Mouse (Mus musculus) lung, postnatal 25 days (tissue): Measurements from ENCODE around the gene Sowahb.
A peak's percentile ranks its signal among the peaks of the same experiment; 100 is the strongest.

Experiments
- DNase-seq: peaks from one replicate; pipeline ENCODE4 v3.0.0; 2022; ENCODE audit warnings: low spot score

The Sowahb gene

GRCm38 (mm10) chr5:93002615-93003014, 42.2 kb downstream of the Sowahb start:
- no peak for DNase-seq

DNA sequence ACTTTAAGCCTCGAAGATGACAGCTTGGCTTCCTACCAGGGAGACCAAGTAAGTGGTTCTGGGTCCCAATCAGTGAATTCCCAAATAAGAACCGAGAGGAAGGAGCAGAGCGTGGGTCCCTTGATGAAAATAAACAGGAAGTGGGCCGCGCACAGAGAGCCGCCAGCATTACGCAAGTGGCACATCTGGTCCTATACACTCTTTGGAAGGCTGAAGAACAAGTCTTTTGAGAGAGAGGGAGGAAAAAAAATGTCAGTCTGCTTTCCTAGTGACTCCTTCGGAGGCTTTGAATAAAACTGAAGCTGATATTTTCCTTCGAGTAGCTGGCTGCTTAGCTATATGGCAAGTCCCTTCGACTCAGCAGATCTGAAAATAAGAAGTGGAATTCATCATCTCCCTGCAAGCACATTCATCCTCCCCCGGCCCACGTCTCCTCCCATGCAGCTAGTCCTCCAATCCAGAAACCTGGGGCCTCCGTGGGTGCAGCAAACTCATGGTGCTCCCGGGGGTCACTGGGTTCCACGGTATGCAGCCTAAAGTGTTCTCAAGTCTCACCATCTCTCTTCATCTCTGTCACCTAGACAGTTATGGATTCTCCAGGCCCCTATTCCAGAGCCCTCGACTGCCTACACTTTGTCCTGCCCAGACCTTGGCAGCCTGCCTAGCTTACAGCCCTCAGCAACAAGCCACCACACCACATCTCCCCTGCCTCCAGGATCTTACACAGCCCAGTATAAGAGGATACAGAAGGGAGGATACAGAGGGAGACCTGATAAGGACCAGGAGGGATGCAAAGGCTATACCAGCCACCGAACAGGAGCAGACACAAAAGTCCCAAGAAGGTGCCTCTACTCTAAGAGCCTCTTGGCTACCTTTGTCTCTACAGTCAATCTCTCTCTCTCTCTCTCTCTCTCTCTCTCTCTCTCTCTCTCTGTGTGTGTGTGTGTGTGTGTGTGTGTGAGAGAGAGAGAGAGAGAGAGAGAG, 43.8 kb downstream of the Sowahb start:
- DNase-seq = peak; percentile 66

- no peak for DNase-seq
Observed at GRCm38 (mm10) chr5:93000060-93000459, 44.8 kb downstream of the Sowahb start.

DNA sequence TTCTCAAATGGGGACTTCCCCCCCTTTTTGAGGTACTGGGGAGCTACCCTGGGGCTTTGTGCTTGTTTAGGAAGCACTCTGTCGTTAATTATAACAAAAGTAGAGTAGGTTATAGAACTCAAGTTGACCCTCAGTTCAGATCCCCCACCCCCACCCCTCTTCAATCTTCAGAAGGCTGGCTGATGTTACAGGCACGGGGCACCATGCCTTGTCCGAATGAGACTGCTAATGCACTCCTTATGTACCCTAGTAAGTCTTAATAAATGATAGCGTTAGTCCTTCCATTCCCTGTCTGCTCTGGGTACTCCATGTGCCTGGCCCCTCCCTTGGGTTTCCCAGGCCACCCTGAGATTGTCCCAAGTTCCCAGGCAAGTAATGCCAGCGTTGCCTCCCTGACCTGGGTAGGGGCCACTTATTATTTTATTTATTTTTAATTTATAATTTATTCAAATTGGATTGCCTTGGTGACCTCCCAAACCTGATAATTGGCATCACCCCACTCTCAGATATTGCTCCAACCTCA, 46.3 kb downstream of the Sowahb start:
- no peak for DNase-seq

- DNase-seq = peak; percentile 41
Observed at GRCm38 (mm10) chr5:92997428-92998120, 47.2 kb downstream of the Sowahb start.

DNA sequence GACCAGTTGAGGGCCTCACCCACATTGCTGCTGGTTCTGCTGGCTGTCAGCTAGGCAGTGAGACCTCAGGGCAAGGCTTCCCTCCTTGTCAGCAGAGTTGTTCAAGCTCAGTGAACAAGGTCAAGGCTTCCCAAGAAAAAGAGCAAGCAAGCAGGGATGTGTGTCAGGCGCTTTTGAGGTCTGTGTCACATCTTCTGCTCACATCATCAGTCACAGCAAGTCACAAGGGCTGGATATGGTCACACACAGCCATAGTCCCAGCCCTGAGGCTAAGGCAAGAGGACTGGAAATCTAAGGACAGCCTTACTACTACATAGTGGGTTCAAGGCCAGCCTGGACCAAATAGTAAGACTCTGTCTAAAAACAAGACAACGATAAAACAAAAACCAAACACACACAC, 50.0 kb downstream of the Sowahb start:
- peak; percentile 26 for DNase-seq

DNA sequence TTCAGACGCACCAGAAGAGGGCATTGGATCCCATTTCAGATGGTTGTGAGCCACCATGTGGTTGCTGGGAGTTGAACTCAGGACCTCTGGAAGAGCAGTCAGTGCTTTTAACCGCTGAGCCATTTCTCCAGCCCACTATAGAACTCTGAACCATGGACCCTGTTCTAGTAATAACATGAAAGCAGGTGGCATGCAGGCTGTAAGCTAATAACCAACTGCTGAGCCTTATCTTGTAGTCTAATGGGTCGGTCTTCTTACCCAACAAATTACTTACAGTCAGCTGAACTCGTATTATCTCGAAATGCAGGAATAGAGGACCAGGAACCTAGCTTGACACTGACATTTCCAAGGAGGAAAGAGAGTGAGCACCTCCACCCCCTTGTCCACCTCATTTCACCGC, 50.5 kb downstream of the Sowahb start:
- no peak for DNase-seq

DNA sequence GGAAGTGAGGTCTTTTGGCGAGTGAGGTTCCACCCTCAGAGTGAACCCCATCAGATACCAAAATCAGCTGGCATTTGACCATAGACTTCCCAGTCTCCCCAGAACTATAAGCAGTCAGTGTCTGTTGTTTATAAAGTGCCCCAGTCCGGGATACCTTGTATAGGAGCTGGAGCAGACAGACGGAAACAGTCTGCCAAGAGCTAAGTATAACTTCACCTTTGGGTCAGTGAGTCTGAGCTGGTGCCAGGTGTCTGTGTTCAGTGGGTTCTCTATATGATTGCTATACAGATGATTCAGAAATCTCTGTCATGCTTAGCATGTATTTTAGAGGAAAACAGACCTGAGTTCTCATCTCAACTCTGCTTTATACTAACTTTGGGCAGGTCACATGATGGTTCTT, 52.7 kb downstream of the Sowahb start:
- DNase-seq = no peak
